Mouse (Mus musculus) cerebellum, adult 11 months (tissue): Measurements from ENCODE around the gene Tamm41.

Experiments used
- DNase-seq: peaks from one replicate; pipeline ENCODE4 v3.0.0; 2022

Gene Tamm41

DNA sequence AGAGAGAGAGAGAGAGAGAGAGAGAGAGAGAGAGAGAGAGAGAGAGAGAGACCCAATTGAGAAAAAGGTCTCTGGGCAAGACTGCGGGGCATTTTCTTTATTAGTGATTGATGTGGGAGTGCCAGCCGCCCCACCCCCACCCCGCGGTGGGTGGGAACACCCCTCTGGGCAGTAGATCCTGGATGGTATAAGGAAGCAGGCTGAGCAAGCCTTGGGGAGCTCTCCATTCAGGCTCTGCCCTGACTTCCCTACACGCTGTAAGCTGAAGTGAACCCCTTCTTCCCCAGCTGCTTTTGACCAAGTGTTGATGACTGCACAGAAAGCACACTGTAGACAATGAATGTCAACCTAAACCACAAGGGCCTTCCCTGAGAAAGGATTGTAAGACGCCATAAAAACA lies 67.3 kb downstream of the Tamm41 start:
- no peak for DNase-seq

DNA sequence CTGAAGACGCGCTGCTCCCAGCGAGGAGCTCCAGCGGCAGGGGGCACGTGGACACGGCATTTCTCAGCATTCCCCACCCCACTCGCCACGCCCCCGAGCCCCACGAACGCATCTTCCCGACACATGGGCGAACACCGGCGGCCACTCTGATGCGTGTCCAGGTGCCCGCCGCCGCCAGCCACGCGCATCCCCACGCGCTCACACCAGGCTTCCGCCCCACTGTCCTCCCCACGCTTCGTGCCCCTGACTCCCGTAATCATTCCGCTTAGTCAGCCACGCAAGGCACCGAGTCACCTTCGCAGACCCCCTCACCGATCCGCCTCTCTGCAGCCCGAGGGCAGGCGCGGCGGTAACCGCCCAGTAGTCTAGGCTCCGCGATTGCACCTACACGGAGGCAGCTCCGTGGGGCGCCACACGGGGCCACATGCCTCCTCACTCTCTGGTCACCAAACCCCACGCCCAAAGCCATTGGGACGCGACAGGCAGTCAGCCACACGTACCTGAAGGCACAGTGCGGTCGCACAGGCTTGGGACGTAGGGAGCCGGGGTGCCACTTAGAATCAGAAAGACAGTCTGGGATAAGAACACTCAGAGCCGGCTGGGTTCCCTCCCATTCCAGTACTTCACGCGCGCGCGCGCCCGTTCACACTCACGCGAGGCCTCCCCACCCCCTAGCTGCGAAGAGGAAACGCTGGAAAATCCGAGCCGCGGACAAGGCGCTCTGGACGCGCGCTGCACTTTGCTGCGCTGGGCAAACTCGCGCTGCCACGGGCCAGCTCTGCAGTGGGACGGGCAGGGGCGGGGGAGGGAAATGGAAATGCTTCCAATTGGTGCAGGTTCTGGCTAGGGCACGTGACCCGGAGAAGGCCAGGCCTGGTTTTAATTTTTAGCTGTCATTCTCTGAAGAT lies 68.2 kb downstream of the Tamm41 start, which contains the start of gene Vgll4:
Gene Vgll4, minus strand, starts transcription at position 782 of the 908 bp plus-strand sequence.
- peak; percentile 66 for DNase-seq

DNA sequence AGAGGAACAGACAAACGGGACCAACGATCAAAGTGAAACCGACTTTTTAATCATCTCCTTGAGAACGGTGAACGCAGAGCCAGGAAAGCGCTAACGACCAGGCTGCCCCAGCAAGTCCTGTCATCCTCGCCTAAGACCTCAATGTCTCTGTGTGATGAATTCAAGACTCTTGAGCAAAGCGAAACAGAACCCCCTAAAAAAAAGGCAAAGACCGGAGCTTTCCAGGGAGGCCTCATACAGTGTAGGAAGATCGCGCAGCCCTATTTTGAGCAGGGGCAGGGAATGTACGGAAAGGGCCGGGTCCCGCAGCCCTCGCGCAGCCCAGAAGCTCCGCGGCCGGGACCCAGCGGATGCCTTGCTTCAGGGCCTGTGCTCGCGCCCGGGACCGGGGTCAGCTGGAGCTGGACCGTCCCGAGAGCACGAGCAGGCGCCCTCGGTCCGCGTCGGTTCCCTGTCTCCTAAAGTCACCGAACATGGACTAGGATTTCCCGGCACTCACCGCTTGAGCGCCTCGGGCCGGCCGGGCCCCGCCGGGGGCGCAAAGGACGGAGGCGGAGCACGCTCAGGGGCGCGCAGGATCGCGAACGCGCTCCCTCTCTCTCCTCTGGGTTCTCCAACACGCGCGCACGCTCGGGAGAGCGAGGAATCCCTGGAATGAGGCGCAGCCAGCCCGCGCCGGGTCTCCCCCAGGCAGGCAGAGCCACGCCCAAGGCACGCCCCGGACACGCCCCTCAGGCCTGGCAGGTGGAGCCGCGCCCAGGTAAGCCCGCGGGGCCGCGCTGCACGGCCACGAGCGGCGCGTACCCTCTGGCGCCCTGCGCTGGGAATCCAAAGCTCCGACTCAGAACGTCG lies 69.1 kb downstream of the Tamm41 start:
- peak; percentile 90 for DNase-seq

DNA sequence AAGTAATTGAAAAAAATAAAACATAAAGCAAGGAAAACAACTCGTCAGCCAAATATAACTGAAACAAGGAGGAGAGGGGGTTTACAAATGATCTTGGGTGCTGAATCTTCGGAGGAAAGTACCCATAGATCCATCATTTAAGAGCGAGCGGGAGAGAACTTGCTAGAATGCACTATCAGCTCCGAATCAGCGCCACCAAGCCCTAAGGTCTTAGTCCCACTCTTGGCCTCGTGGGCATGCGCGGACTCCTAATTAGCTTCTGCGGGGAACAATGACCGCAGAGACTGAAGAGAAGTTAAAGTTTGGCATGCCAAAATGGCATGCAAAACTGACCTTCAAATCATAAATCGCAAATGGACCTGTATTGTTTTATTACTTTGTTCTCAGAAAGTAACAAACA lies 70.1 kb downstream of the Tamm41 start:
- no peak for DNase-seq

DNA sequence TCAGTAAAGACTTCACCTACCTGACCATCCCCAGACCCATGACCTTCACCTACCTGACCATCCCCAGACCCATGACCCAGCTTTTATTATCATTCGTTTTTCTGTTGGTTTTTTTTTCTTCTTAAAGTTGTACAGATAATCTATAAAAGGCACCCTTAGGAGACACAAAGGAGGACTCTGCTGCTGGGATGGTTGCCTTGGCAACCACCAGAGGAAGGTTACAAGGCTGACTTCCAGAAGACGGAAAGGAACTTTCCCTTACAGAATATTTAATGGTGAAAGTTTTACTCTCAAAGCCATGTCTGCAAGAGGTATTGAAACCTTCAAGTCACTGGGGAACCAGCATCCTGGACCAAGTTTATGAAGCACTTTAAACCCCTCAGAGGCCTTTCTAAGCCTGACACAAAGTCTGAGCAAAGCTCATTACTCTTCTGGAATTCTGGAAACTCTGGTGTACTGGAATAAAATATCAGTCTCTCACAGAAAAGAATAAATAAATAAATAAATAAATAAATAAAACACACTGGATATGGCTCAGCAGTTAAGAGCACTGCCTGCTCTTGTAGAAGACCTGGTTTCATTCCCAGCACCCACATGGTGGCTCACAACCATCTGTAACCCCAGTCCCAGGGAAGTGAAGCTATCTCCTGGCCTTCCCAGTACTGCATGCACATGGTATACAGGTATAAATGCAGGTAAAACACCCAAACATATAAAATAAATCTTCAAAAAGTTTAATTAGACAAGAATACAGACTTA lies 71.1 kb downstream of the Tamm41 start:
- no peak for DNase-seq

DNA sequence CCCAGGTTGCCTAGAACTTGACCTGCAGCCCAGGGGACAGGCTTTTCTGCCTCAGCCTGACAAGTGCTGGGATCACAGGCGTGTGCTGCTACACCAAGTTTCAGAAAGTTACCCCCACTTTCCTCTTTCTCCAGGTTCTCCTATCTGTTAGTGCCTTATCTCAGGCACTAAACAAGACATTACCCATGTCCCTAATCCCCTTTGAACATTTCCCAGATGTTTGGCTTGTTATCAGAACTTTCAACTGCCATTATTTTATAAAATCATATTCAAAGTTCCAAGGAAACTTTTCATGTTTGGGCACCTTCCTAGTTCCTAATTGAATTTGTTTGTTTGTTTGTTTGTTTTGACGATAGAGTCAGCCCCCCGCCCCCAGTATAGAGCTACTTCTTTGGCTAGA lies 71.9 kb downstream of the Tamm41 start:
- no peak for DNase-seq

DNA sequence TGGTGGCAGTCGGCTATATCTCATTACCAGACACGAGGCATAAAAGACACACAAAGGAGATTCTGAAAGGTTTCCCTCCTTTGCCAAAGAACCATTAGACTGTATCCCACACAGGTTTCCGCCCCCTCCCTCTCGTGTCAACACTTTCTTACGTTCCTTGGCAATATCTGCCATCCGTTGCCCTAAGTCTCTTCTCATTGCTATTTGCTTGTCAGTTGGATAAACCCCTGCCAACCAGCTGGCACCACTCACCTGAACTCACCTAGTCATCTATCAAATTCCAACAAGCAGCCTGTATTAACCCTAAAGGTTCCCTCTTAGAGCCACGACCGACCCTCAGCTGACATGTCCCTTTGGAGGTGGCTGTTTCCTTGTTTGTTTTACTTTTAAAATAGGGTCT lies 72.3 kb downstream of the Tamm41 start:
- DNase-seq: no peak

DNA sequence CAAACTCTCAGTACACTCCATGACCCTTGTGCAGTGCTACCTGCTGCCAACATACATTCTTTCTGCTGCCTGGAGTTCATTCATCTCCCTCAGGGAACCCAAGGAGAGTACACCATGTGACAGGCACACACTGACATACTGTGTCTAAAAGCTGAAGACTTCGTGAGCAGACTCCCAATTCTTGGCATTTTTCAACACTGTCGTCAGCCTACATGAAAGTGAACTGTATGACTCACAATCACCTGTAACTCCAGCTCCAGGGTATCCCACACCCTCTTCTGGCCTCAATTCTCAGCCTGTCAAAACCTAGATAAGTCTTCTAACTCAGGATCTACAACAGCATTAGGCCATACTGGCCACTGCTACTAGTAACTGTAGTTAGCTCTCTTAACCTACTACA lies 73.4 kb downstream of the Tamm41 start:
- DNase-seq: no peak

DNA sequence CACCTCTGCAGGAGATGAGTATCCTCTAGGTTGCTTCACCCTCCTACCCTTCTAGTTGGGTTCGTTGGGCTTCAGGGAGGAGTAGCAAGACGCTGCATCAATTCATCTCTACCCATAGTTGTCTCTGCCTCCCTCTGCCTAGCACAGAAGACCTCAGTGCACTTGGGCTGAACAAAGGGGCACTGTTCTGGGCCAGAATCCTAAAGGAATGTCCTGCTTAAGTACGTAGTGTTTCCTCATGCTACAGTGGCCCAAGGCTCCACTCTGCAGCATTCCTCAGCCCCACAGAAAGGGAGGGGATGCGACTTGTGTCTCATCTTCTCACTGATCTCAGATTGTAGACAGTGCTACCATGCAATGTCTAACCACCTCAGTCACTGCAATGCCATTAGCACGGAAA lies 74.0 kb downstream of the Tamm41 start:
- DNase-seq: no peak

DNA sequence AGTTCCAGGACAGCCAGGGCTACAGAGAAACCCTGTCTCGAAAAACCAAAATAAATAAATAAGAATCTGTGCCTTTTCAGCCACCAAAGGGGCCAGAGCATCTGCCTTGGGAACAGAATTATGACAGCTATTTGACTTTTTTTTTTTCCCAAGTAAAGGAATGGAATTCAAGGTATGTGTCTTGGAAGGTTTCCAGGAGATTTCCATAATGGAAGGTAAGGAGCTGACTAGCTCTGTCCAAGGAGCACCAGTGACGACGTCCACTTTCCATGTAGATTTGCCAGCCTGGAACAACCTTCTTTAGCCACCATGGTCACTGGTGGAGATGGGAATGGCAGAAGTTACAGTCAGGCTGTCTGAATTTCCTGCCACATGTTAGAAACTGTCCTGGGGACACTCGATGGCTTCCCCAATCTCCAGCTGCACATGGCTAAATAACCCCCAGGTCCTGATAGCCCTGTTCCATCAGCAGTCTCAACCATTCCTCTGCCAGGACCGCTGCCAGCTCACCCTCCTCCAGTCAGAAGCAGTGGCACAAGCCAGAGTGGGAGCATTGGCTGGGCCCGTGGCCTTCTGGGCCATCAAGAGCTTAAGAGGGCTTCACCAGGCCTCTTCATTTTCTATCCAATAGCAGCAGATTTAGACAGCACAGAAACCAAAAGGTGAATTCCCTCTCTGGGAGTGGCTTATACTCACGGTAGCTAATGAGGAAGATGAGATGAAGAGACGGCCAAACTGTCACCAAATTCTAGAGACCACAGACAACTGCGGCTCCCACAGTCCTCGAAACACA lies 76.2 kb downstream of the Tamm41 start:
- DNase-seq: no peak

DNA sequence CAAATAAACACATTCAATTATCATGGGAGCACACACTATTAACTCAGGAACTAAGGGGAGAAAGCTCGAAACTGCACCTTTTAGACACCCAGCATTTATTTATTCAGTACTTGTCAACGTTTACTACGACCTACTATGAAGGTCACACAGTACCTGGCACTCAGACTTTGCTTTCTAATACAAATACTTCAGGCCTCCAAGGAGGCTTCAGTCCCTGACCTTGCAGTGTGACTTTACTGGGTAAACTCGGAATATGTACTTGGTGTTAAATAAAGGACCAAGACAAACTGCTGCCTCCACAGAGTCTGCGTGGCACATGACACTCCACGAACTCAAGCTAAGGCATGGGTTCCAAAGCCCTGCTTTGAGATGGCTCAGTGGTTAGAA lies 78.7 kb downstream of the Tamm41 start:
- no peak for DNase-seq

DNA sequence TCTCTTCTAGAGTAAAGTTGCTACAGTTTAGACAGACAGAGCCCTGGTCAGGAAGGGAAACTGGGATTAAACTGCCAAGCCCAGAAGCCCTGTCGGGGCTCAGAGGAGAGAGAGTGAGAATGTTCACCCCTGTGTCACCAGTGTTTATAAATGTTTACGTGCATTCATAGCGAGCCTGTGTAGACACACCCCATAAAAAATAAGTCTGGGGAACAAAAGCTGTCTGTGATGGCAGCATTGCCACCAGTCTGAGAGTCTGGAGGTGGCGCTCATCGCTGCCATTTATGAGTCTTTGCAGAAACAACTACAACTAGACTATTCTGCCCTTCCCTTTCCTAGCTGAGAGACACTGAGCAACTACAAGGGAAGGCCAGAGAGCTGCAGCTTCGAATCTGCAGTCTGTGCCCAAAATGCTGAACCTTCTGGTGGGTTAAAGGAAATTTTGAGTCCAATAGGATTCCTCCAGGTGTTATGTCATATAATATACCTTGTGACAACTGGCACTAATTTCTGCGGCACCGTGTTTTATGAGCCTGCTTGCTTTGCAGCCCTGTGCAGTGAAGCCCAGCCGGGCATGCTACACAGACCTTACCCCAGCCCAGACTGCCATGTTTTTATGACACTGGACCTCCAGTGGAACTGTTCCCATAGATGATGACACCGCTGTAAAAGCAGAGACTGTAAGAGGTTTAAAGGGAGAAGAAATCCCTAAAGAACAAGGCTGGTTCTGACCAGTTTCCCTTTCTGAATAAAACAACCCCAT lies 79.2 kb downstream of the Tamm41 start:
- DNase-seq: no peak

DNA sequence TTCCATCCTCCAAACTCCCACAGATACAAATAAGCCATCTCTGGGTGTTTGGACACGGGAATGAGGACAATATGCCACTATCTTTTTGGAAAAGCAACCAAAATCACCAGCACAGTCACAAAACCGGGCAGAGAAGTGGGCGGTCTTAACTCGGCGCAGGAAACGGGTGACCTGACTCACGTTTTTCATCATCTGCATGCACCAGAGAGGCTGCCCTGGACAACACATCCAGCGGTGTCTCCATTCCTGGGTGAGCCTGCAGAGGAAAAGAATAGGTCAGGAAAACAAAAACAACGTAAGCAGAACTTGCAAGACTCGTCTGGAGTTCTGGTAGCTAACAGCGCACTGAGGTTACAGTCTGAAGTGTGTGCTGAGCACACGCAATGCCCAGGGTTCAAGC lies 79.9 kb downstream of the Tamm41 start:
- DNase-seq: no peak

DNA sequence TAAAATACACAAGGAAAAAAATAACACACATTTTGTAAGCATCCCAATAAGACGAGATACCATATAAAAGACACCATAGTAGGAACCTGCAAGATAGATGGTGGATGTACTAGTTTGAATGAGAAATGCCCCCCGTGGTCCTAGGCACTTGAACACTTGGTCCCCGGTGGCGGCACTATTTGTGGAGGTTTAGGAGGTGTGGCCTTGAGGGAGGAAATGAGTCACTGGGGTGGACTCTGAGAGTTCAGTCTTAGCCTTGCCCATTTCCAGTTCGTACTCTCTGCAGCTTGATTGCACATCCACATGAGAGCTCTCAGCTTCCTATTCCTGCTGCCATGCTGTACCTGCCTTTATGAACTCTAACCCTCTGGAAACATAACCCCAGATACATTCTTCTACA lies 83.2 kb downstream of the Tamm41 start:
- no peak for DNase-seq
